Mouse (Mus musculus) megakaryocyte, adult 5-6 weeks (primary cell): ENCODE measurements around the gene Ms4a6c. TPM values are rescaled to one million over a fixed set of nuclear protein-coding genes. Genes with fewer than 3 reads are reported as not detected.

ENCODE experiments used
- ATAC-seq: 2 replicates; pipeline ENCODE4 v1.8.0; 2016; ENCODE audit warnings: mild to moderate bottlenecking, inconsistent platforms; ENCODE audit not compliant: poor library complexity, severe bottlenecking
- total RNA-seq, 2 experiments: library from RNA; stranded (forward) in 1 of 2; stranded (reverse) in 1 of 2; fragments of 153-499, 151-499 nt in 1 of 2; fragments of 221-1000, 200-1000 nt in 1 of 2; gene quantifications; 2 replicates each; pipeline versions ENCODE4 v1.2.3 to v1.2.4; 2015 to 2017

Gene Ms4a6c
- total RNA-seq, 2 experiments from 2014 or later = 767 to 879 TPM

- ATAC-seq = no peak
These were observed 31.6 kb downstream of the Ms4a6c start for GRCm38 (mm10) chr19:11500796-11501195.

- ATAC-seq = no peak
These were observed 32.2 kb downstream of the Ms4a6c start for GRCm38 (mm10) chr19:11501326-11501725.

GRCm38 (mm10) chr19:11504857-11505256 lies 35.7 kb downstream of the Ms4a6c start:
- no peak for ATAC-seq

GRCm38 (mm10) chr19:11513458-11513857 lies 44.3 kb downstream of the Ms4a6c start:
- peak; percentile 85 for ATAC-seq

GRCm38 (mm10) chr19:11516246-11516645 lies 47.1 kb downstream of the Ms4a6c start, which contains the start of gene Ms4a6b:
Gene Ms4a6b, plus strand, starts transcription at chr19:11516512.
- no peak for ATAC-seq

GRCm38 (mm10) chr19:11516845-11517244 lies 47.7 kb downstream of the Ms4a6c start:
- ATAC-seq = no peak

GRCm38 (mm10) chr19:11517373-11517772 lies 48.2 kb downstream of the Ms4a6c start:
- ATAC-seq = peak; percentile 35

GRCm38 (mm10) chr19:11518356-11518755 lies 49.2 kb downstream of the Ms4a6c start:
- peak; percentile 70 for ATAC-seq

- no peak for ATAC-seq
These were observed 51.0 kb downstream of the Ms4a6c start for GRCm38 (mm10) chr19:11520146-11520545.

Other genes starting within 250 kb of the Ms4a6c start
- gene Ms4a12, start 236.9 kb upstream of the Ms4a6c start, total RNA-seq (2015) = not detected in 2 replicates
- gene Ms4a12, start 236.9 kb upstream of the Ms4a6c start, total RNA-seq (2017) = not detected in 2 replicates
- gene Ms4a1, start 203.1 kb upstream of the Ms4a6c start, total RNA-seq (2015) = 0.07 TPM in 1 of 2 replicates, not detected in the other
- 0.08 and 0.18 TPM in 2 replicates for gene Ms4a1, start 203.1 kb upstream of the Ms4a6c start, total RNA-seq (2017)
- not detected in 2 replicates for gene Ms4a5, start 185.5 kb upstream of the Ms4a6c start, total RNA-seq (2015)
- not detected in 2 replicates for gene Ms4a5, start 185.5 kb upstream of the Ms4a6c start, total RNA-seq (2017)
- 0.09 and 0.13 TPM in 2 replicates for gene Ms4a14, start 154.9 kb upstream of the Ms4a6c start, total RNA-seq (2015)
- gene Ms4a14, start 154.9 kb upstream of the Ms4a6c start, total RNA-seq (2017) = not detected in 2 replicates
- gene Ms4a7, start 133.2 kb upstream of the Ms4a6c start, total RNA-seq (2015) = 1.7 and 3.0 TPM in 2 replicates
- gene Ms4a7, start 133.2 kb upstream of the Ms4a6c start, total RNA-seq (2017) = 1.7 and 2.4 TPM in 2 replicates
- 35.8 and 41.7 TPM in 2 replicates for gene Ms4a4a, start 93.8 kb upstream of the Ms4a6c start, total RNA-seq (2015)
- 6.0 and 7.4 TPM in 2 replicates for gene Ms4a4a, start 93.8 kb upstream of the Ms4a6c start, total RNA-seq (2017)
- gene Ms4a4c, start 64.6 kb upstream of the Ms4a6c start, total RNA-seq (2015) = 412 and 535 TPM in 2 replicates
- gene Ms4a4c, start 64.6 kb upstream of the Ms4a6c start, total RNA-seq (2017) = 446 and 496 TPM in 2 replicates
- gene Ms4a4b, start 25.8 kb upstream of the Ms4a6c start, total RNA-seq (2015) = 53.5 and 63.3 TPM in 2 replicates
- gene Ms4a4b, start 25.8 kb upstream of the Ms4a6c start, total RNA-seq (2017) = 17.0 and 32.8 TPM in 2 replicates
- 16.9 and 21.9 TPM in 2 replicates for gene Gm8369, start 16.6 kb downstream of the Ms4a6c start, total RNA-seq (2015)
- gene Gm8369, start 16.6 kb downstream of the Ms4a6c start, total RNA-seq (2017) = 10.4 and 12.3 TPM in 2 replicates
- 242 and 270 TPM in 2 replicates for gene Ms4a6b, start 47.1 kb downstream of the Ms4a6c start, total RNA-seq (2015)
- gene Ms4a6b, start 47.1 kb downstream of the Ms4a6c start, total RNA-seq (2017) = 138 and 141 TPM in 2 replicates
- 0.21 and 0.54 TPM in 2 replicates for gene Ms4a4d, start 67.4 kb downstream of the Ms4a6c start, total RNA-seq (2015)
- gene Ms4a4d, start 67.4 kb downstream of the Ms4a6c start, total RNA-seq (2017) = 0.53 TPM in 1 of 2 replicates, not detected in the other
- 62.8 and 76.5 TPM in 2 replicates for gene Ms4a6d, start 135.5 kb downstream of the Ms4a6c start, total RNA-seq (2015)
- 42.6 and 51.4 TPM in 2 replicates for gene Ms4a6d, start 135.5 kb downstream of the Ms4a6c start, total RNA-seq (2017)
- 47.4 and 50.5 TPM in 2 replicates for gene Ms4a2, start 154.4 kb downstream of the Ms4a6c start, total RNA-seq (2015)
- gene Ms4a2, start 154.4 kb downstream of the Ms4a6c start, total RNA-seq (2017) = 79.4 and 80.1 TPM in 2 replicates
- 42.5 and 48.3 TPM in 2 replicates for gene Ms4a3, start 171.5 kb downstream of the Ms4a6c start, total RNA-seq (2015)
- 29.5 and 38.1 TPM in 2 replicates for gene Ms4a3, start 171.5 kb downstream of the Ms4a6c start, total RNA-seq (2017)
- 0.51 TPM in 1 of 2 replicates, not detected in the other for gene Oosp2, start 191.2 kb downstream of the Ms4a6c start, total RNA-seq (2015)
- gene Oosp2, start 191.2 kb downstream of the Ms4a6c start, total RNA-seq (2017) = not detected in 2 replicates
- 0.16 and 0.67 TPM in 2 replicates for gene Oosp1, start 221.8 kb downstream of the Ms4a6c start, total RNA-seq (2015)
- gene Oosp1, start 221.8 kb downstream of the Ms4a6c start, total RNA-seq (2017) = 1.1 TPM in 1 of 2 replicates, not detected in the other
- not detected in 2 replicates for gene Oosp3, start 227.7 kb downstream of the Ms4a6c start, total RNA-seq (2015)
- gene Oosp3, start 227.7 kb downstream of the Ms4a6c start, total RNA-seq (2017) = not detected in 2 replicates